Mouse (Mus musculus) stomach, embryonic 15.5 days (tissue): ENCODE data around the gene Bin2. TPM values are rescaled to one million over a fixed set of nuclear protein-coding genes. Genes with fewer than 3 reads are reported as not detected.

Source experiments
- ATAC-seq: fragments of 200-750 bp; cut with Nextera tagmentation; 2 replicates; pipeline ENCODE4 v1.8.0; 2017; ENCODE audit warnings: low read depth, moderate number of reproducible peaks, moderate TSS enrichment; ENCODE audit not compliant: insufficient read depth, low FRiP score
- H3K27ac ChIP-seq: fragments of 300-500 bp; sonication (generic); 2 replicates; pipeline ENCODE4 v1.5.1; 2015; ENCODE audit warnings: mild to moderate bottlenecking, inconsistent platforms
- H3K27me3 ChIP-seq: fragments of 300-500 bp; sonication (generic); replicated peaks from 2 replicates; pipeline ENCODE4 v1.6.1; 2015; ENCODE audit warnings: inconsistent platforms
- H3K36me3 ChIP-seq: fragments of 300-500 bp; sonication (generic); 2 replicates; pipeline ENCODE4 v1.6.1; 2015; ENCODE audit warnings: inconsistent platforms
- H3K4me1 ChIP-seq: fragments of 300-500 bp; sonication (generic); 2 replicates; pipeline ENCODE4 v1.6.1; 2015; ENCODE audit warnings: inconsistent platforms
- H3K4me2 ChIP-seq: fragments of 300-500 bp; sonication (generic); 2 replicates; pipeline ENCODE4 v1.6.1; 2015; ENCODE audit warnings: mild to moderate bottlenecking, inconsistent platforms
- H3K4me3 ChIP-seq: fragments of 300-500 bp; sonication (generic); replicated peaks from 2 replicates; pipeline ENCODE4 v1.5.1; 2015; ENCODE audit warnings: inconsistent platforms
- H3K9ac ChIP-seq: fragments of 300-500 bp; sonication (generic); 2 replicates; pipeline ENCODE4 v1.6.1; 2015; ENCODE audit warnings: inconsistent platforms
- H3K9me3 ChIP-seq: fragments of 300-500 bp; sonication (generic); 2 replicates; pipeline ENCODE4 v1.6.1; 2016; ENCODE audit warnings: inconsistent platforms
- WGBS: fragments of 180-500 bp; shearing (Covaris S2); methylation state at CpG from one replicate; pipeline ENCODE4 v1.1.7; 2015; 5-methylcytosine and 5-hydroxymethylcytosine counted together
- polyA plus RNA-seq: library from polyadenylated mRNA; unstranded; fragments of >200 nt; fragmentation: Nextera tagmentation; extraction: Ambion mirVana; gene quantifications from 2 replicates; pipeline ENCODE4 v1.2.1, GENCODE M21; 2015

The Bin2 gene
- polyA plus RNA-seq, 1 experiment from 2014 or later = 7.1 TPM

DNA sequence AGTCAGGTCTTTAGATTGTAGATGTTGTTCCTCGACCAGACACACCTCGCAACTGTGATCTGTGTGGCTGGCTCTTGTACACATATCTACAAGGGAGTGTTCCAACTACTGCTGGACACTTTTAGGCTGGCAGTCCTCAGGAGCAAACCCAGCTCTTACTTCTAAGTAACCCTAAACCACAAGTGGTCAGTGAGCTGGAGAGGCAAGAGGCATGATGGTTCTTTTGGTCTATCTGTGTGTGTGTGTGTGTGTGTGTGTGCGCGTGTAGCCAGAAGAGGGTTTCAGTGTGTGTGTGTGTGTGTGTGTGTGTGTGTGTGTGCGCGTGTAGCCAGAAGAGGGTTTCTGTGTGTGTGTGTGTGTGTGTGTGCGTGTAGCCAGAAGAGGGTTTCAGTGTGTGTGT lies 26.9 kb downstream of the Bin2 start:
- Histone ChIP-seq H3K9me3 (no peaks in the 10 kb centered on the region), H3K4me2 (no peak overlapping the region), H3K4me3 (no peak overlapping the region), H3K27ac (no peak overlapping the region), H3K4me1 (0 out of 2 replicates have a peak, but pooled peaks cover 4% of the 10 kb centered on the region), H3K27me3 (peaks cover 7% of the 10 kb centered on the region; the same call in 1 of the 2 replicates), H3K36me3 (no peaks in the 10 kb centered on the region), H3K9ac (no peak overlapping the region)
- no peak for ATAC-seq
- WGBS = 88% methylated on average over 7 of the region's 7 CpGs

DNA sequence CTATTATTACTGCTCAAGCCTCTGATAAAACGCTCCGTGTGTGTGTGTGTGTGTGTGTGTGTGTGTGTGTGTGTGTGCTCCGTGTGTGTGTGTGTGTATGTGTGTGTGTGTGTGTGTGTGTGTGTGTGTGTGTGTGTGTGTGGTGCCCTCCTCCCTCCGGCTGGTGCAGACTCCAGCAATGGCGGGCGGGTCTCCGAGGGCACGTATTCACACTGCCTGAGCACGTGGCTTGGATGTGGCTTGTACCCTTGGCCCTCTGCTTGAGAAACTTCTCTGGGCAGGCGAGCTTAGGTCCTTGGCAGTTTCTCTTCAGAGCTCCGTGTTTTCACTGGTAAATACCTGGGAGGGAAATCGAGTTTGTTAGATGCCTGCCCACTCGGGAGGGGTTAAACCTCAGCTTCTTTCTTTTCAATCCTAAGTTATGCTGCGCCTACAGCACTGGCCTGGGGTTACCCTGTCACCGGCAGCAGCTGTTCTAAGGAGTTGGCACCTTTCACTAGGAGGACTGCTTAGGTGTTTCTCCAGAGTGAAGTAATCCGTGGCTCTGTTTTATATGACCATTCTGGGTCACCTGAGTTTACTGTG lies 28.0 kb downstream of the Bin2 start:
- Histone ChIP-seq H3K4me3 (no peak overlapping the region), H3K27me3 (peaks cover 18% of the 10 kb centered on the region), H3K4me1 (peaks cover 14% of the 10 kb centered on the region; the same call in 1 of the 2 replicates), H3K36me3 (no peaks in the 10 kb centered on the region), H3K27ac (no peak overlapping the region), H3K9ac (no peak overlapping the region), H3K4me2 (no peak overlapping the region), H3K9me3 (no peaks in the 10 kb centered on the region)
- 62% methylated on average over 13 of the region's 16 CpGs for WGBS
- ATAC-seq = no peak

DNA sequence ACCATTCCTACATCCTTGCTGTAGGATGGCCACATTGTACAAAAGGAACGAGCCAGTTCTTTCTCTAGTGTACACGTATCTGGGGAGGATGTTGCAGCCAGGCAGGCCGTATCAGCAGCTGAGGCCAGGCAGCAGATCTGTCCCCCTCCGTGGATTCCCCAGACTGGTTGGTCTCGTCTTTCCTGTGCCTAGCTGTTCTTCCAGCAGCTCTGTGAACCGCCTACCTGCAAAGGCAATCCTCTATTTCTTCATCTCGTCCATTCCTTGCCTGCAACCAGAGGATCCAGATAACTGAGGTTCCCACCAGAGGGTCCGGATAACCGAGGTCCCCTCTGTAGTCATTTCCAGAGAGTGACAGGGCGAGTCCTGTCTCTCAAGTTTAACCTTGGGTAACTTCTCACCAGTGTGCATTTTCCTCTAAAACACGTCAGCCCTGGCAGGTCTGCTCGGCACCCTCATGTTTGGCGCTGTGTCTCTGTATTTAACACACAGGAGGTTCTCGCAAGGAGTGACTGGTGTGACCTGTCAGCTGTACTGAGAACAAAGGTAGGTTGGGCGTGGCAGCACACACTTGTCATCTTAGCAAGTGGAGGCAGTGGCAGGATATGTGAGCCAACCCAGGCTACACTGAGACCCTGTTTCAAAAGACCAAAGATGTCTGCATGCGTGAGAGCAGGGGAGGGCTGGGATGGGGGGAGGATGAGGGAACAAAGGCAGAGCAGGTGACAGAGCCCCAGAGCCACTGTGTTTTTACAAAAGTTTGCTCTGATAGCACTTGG lies 29.2 kb downstream of the Bin2 start:
- 68% methylated on average over 16 of the region's 16 CpGs for WGBS
- H3K4me2 ChIP-seq = no peak overlapping the region
- H3K4me1 ChIP-seq = peaks cover 19% of the 10 kb centered on the region; the same call in 1 of the 2 replicates
- no peak overlapping the region; the same call in none of the 2 replicates for H3K27ac ChIP-seq
- no peak overlapping the region for H3K9ac ChIP-seq
- no peaks in the 10 kb centered on the region for H3K36me3 ChIP-seq
- ATAC-seq = no peak
- no peak overlapping the region for H3K4me3 ChIP-seq
- no peaks in the 10 kb centered on the region for H3K9me3 ChIP-seq
- H3K27me3 ChIP-seq = peaks cover 25% of the 10 kb centered on the region

DNA sequence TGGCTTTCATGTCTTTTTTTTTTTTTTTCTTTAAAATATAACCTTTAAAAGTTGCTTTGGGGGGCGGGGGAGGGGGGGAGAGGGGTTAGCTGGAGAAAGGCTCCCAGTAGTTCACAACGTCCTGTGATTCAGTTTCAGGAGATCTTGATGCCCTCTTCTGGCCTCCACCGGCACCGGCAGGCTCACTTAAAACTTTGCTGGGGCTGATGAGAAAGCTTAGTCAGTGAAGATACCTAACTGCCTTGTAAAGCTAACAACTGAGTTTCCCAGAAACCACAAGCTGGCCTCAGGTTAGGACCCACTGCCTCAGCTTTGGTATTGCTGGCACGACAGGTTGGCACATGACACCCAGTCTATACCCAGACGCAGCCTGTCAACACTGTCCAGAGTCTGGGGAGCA lies 31.7 kb downstream of the Bin2 start:
- Histone ChIP-seq H3K4me1 (peaks cover 19% of the 10 kb centered on the region; the same call in 1 of the 2 replicates), H3K9me3 (no peaks in the 10 kb centered on the region), H3K36me3 (no peaks in the 10 kb centered on the region), H3K4me2 (peak overlapping the region; percentile 90), H3K27me3 (peaks cover 29% of the 10 kb centered on the region), H3K27ac (no peak overlapping the region), H3K4me3 (peak overlapping the region; percentile 53; the same call in 1 of the 2 replicates), H3K9ac (no peak overlapping the region)
- 16% methylated on average over 6 of the region's 6 CpGs for WGBS
- no peak for ATAC-seq

DNA sequence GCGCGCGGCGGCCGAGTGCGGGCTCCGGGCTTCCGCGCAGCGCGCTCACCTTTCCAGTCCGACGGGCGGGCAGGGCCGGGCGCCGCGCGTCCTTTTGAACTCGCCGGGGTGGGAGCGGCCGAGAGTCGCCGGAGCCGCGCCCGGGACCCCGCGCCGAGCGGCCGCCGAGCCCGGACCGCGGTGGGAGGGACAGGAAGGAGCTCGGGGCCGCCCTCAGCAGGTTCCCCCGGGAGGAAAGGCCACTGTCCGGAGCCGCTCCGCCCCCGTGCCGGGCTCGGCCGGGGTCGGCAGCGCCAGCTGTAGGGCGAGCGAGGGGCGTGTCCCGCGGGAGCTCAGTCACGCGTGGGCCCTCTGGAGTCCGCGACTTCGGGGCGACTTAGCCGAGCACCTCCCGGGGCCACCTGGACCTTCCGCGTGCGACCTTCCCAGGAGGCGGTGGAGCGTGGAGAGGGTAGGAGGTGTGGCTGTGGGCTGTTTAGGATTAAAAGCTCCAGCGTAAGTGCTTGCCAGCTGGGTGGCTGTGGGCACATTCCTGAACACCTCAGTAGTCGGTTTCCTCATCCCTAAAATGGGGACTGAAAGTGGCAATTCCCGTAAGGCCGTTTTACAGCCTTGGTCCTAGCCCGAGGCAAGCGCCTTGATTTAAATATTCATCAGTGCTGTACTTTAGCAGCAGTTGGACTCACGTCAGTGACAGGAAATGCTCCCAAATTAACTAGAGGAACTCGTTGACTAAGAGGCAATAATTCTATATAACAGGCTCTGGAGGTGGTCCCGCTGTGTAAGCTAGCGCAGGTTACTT lies 32.5 kb downstream of the Bin2 start, which contains the start of gene Smagp:
TSS of gene Smagp (minus strand) at position 241 of the 802 bp plus-strand sequence.
- H3K27me3 ChIP-seq = peaks cover 29% of the 10 kb centered on the region
- peak within 1 kb of the TSS; percentile 53 for H3K4me3 ChIP-seq
- no peaks in the 10 kb centered on the region for H3K36me3 ChIP-seq
- H3K27ac ChIP-seq = peak within 1 kb of the TSS; percentile 78
- H3K9me3 ChIP-seq = no peaks in the 10 kb centered on the region
- H3K9ac ChIP-seq = peak within 1 kb of the TSS; percentile 47; the same call in 1 of the 2 replicates
- peak; percentile 54 for ATAC-seq
- peak within 1 kb of the TSS; percentile 90 for H3K4me2 ChIP-seq
- WGBS = under 1% methylated on average over 76 of the region's 77 CpGs
- H3K4me1 ChIP-seq = peaks cover 19% of the 10 kb centered on the region; the same call in 1 of the 2 replicates

DNA sequence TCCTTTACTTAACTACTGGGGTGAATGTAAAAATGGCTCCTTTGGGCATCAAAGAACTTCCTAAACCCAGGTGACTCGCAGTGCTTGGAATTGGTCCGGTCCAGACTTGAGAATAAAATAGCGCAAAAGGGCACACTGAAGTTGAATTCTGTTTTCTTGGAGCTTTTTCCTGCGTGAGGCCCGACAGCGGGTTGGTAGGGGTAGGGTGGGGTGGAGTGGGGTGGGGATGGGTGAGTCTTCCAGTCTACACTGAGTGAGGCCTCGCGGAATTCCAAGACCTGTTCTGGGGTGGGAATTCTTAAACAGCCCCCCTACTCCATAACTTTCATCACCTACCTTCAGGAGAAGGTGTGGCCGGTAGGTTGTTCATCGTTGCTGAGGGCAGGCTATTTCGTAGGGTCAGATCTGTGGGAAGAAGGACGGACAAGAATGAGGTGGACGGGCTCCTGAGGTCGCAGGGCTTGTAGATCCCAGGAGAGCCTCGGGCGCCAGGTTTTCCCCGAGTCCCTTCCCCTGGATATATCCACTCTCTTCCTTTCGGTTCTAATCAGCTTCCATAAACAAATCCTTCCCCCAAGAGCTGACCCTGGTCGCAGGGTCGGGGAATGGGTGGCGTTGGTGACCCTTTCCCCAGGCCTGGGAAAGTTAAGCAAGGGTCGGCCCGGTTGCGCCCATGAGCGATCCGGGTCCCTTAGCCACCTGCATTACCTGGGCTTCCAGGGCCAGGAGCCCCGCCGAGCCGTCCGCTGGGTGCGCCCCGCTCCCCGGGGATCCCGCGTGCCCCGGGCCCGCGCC lies 33.3 kb downstream of the Bin2 start:
- peaks cover 19% of the 10 kb centered on the region; the same call in 1 of the 2 replicates for H3K4me1 ChIP-seq

DNA sequence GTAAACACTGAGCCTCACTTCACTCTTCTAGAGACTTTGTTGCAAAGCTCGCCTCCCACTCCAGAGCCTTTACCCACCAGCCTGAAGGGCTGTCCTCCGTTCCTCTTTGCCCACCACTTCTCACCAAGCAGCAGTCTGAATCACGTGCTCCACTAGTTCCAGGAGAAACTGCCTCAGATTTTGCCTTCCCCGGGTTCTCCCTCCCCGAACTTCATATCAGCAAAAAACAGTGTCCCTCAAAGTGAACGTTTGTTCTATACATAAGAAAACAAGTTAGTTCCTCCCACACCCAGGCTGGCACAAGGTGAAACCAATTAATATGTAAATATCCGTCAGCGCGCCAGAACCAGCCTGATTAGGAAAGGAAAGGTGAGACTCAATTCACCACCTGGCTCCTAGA lies 34.1 kb downstream of the Bin2 start:
- 8% methylated on average over 9 of the region's 9 CpGs for WGBS

More for the DNA sequence above, 33.3 kb downstream of the Bin2 start:
- H3K27me3 ChIP-seq = peaks cover 29% of the 10 kb centered on the region
- peak overlapping the region; percentile 53 for H3K4me3 ChIP-seq
- peak overlapping the region; percentile 47; the same call in 1 of the 2 replicates for H3K9ac ChIP-seq
- peak overlapping the region; percentile 78 for H3K27ac ChIP-seq
- H3K36me3 ChIP-seq = no peaks in the 10 kb centered on the region
- peak overlapping the region; percentile 90 for H3K4me2 ChIP-seq
- 5% methylated on average over 38 of the region's 38 CpGs for WGBS
- no peaks in the 10 kb centered on the region for H3K9me3 ChIP-seq
- ATAC-seq = no peak; the same call in 1 of the 2 replicates

DNA sequence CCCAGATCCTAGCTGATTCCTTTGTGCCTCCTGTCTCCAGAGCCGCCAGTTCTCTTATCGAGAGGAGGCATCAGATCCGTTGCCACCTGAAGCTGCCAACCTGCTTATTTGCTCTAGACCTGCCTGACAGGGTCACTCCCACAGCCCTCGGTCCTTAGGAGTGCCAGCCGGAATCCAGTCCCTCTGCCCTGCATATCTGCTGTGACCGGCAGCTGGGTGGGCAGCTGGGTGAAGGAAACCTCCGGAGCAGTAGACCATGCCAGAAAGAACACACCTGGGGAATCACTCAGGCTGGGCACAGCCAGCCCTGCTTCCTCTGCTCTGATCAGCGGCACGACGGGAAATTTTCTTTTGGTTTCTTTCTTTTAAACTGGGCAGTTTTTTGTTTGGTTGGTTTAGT lies 36.0 kb downstream of the Bin2 start:
- H3K27ac ChIP-seq = peak overlapping the region; percentile 41; the same call in 1 of the 2 replicates
- peaks cover 20% of the 10 kb centered on the region for H3K4me1 ChIP-seq
- no peak overlapping the region for H3K4me3 ChIP-seq
- no peak overlapping the region for H3K4me2 ChIP-seq
- H3K9ac ChIP-seq = no peak overlapping the region
- ATAC-seq = no peak
- no peaks in the 10 kb centered on the region for H3K36me3 ChIP-seq
- H3K27me3 ChIP-seq = peaks cover 29% of the 10 kb centered on the region
- WGBS = 74% methylated on average over 10 of the region's 10 CpGs
- H3K9me3 ChIP-seq = no peaks in the 10 kb centered on the region

More for the DNA sequence above, 34.1 kb downstream of the Bin2 start:
- Histone ChIP-seq H3K27ac (peak overlapping the region; percentile 78; the same call in 1 of the 2 replicates), H3K9ac (no peak overlapping the region), H3K4me2 (peak overlapping the region; percentile 90), H3K27me3 (peaks cover 29% of the 10 kb centered on the region), H3K36me3 (no peaks in the 10 kb centered on the region), H3K4me3 (peak overlapping the region; percentile 53), H3K4me1 (peaks cover 15% of the 10 kb centered on the region; the same call in 1 of the 2 replicates), H3K9me3 (no peaks in the 10 kb centered on the region)
- no peak for ATAC-seq

DNA sequence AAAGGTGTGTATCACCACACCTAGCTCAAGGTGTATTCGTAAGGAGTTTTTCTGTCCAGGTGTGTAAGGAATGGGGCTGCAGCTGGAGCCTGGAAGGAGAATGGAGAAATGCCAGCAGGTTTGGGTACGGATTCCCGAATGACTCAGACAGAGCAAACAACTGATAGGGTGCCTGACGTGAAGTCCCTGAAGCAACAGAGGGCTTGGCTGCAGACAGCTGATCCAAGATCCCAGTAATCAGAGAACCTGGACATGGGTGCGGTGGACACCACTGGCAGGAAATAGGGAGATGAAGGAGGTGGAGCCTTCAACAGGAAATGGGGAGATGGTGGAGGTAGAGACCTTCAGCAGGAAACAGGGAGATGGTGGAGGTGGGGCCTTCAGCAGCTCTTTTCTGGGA lies 37.0 kb downstream of the Bin2 start:
- no peak for ATAC-seq
- Histone ChIP-seq H3K4me1 (peaks cover 27% of the 10 kb centered on the region), H3K27ac (no peak overlapping the region)

DNA sequence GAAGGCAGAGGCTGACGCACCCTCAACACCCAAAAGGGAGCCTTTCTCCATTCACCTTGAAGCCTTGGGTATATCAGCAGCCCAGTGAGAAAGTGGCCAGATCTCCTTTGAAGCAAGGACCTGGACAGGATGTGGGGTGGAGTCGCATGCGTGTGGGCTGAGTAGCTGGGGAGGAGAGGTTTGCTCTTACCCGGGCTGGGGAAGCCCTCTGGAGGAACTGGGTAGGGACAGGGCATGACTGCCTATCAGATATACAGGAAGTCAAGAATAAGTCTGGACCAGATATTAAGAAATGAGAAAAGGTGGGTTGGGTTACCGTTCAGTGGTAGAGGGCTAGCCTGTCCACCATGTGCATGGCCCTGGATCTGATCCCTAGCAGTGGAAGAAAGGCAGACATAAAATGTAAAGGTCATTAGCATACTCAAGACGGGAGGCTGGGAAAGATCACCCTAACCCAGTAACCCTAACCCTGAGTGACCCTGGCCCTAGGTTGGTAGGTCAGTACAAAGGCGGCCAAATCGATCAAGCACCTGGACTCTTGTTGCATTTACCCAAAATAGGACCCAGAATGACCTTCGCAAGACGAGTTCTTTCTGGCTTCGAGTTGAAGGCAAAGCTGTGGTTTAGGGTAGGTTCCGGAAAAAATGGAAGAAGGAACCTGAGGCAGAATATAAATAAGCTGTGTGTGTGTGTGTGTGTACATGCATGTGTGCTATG lies 37.7 kb downstream of the Bin2 start:
- H3K4me1 ChIP-seq = peaks cover 20% of the 10 kb centered on the region
- H3K9me3 ChIP-seq = no peaks in the 10 kb centered on the region
- WGBS = 76% methylated on average over 12 of the region's 12 CpGs
- H3K9ac ChIP-seq = no peak overlapping the region
- no peak overlapping the region for H3K4me2 ChIP-seq
- H3K27ac ChIP-seq = no peak overlapping the region
- peaks cover 15% of the 10 kb centered on the region for H3K27me3 ChIP-seq
- H3K36me3 ChIP-seq = no peaks in the 10 kb centered on the region
- ATAC-seq = no peak
- H3K4me3 ChIP-seq = no peak overlapping the region

More for the DNA sequence above, 37.0 kb downstream of the Bin2 start:
- Histone ChIP-seq H3K36me3 (no peaks in the 10 kb centered on the region), H3K9ac (no peak overlapping the region), H3K4me2 (no peak overlapping the region), H3K9me3 (no peaks in the 10 kb centered on the region), H3K4me3 (no peak overlapping the region), H3K27me3 (peaks cover 22% of the 10 kb centered on the region)
- WGBS = 67% methylated on average over 5 of the region's 5 CpGs
